Mouse (Mus musculus) right cerebral cortex, postnatal 36 days (tissue): ENCODE measurements around the gene Rilpl1.
"Not testable (repeated sequence)": the region's sequence is repeated elsewhere in the genome, so short reads cannot be mapped to it uniquely, and the experiment has no call there.

Experiments
- DNase-seq, 2 experiments: peaks; one replicate each; pipeline ENCODE4 v3.0.0; 2022; ENCODE audit warnings: low spot score in 2 of 2, mixed read lengths in 1 of 2

The Rilpl1 gene

GRCm38 (mm10) chr5:124530655-124531582 lies at the start of gene Rilpl1:
Gene Rilpl1, minus strand, starts transcription at chr5:124531391.
- DNase-seq = peak; percentile 66 to 76

GRCm38 (mm10) chr5:124578633-124579317 lies 47.6 kb upstream of the Rilpl1 start, which contains the start of the genes Eif2b1 and Gtf2h3:
Gene Eif2b1, minus strand, starts transcription at chr5:124579131.
Gene Gtf2h3, plus strand, starts transcription at chr5:124579140.
- peak; percentile 90 to 91 for DNase-seq

GRCm38 (mm10) chr5:124575467-124575866 lies 44.3 kb upstream of the Rilpl1 start:
- DNase-seq = no peak

- DNase-seq = peak; percentile 67 to 72
Measured at GRCm38 (mm10) chr5:124571068-124571467, 39.9 kb upstream of the Rilpl1 start.

GRCm38 (mm10) chr5:124555145-124555544 lies 24.0 kb upstream of the Rilpl1 start:
- DNase-seq = no peak

- DNase-seq = no peak
Measured at GRCm38 (mm10) chr5:124553607-124554006, 22.4 kb upstream of the Rilpl1 start.

GRCm38 (mm10) chr5:124552558-124553307 lies 21.5 kb upstream of the Rilpl1 start, which contains the start of gene Ddx55:
Gene Ddx55, plus strand, starts transcription at chr5:124552864.
- peak; percentile 84 to 88 for DNase-seq

- DNase-seq = no peak
Measured at GRCm38 (mm10) chr5:124552094-124552472, 20.9 kb upstream of the Rilpl1 start.

- DNase-seq = not testable (repeated sequence)
Measured at GRCm38 (mm10) chr5:124551349-124552093, 20.3 kb upstream of the Rilpl1 start.

GRCm38 (mm10) chr5:124550737-124551136 lies 19.5 kb upstream of the Rilpl1 start:
- DNase-seq = not testable (repeated sequence)

GRCm38 (mm10) chr5:124541602-124541973 lies 10.4 kb upstream of the Rilpl1 start:
- no peak for DNase-seq

- no peak for DNase-seq
Measured at GRCm38 (mm10) chr5:124540905-124541601, 9.9 kb upstream of the Rilpl1 start.

- peak; percentile 97 for DNase-seq
Measured at GRCm38 (mm10) chr5:124540383-124540786, 9.2 kb upstream of the Rilpl1 start, which contains the start of gene Tmed2. Gene Tmed2, plus strand, starts transcription at chr5:124540695.

- DNase-seq = no peak
Measured at GRCm38 (mm10) chr5:124539905-124540304, 8.7 kb upstream of the Rilpl1 start.

GRCm38 (mm10) chr5:124538813-124539792 lies 7.9 kb upstream of the Rilpl1 start:
- DNase-seq = peak; percentile 49 to 50

GRCm38 (mm10) chr5:124536776-124537175 lies 5.6 kb upstream of the Rilpl1 start:
- DNase-seq = peak in 1 of 2 experiments; percentile 22

- DNase-seq = no peak
Measured at GRCm38 (mm10) chr5:124535016-124535415, 3.8 kb upstream of the Rilpl1 start.

GRCm38 (mm10) chr5:124532451-124532850 lies 1.3 kb upstream of the Rilpl1 start:
- no peak for DNase-seq

GRCm38 (mm10) chr5:124531583-124531930 lies 366 bp upstream of the Rilpl1 start:
- no peak for DNase-seq
